Mouse (Mus musculus): ENCODE data around the gene Bcar3. TPM values are rescaled to one million over a fixed set of nuclear protein-coding genes. Genes with fewer than 3 reads are reported as not detected.

Bcar3 gene
- polyA plus RNA-seq, 1 experiment = 6.8 TPM

- TF ChIP-seq CTCF (IDR thresholded peaks at IDR 0.05; ENCODE audit: low read depth, low read length) (no peak), POLR2A (IDR thresholded peaks at IDR 0.05; ENCODE audit: borderline replicate concordance, low read depth, low read length) (no peak)
- H3K27ac ChIP-seq (ENCODE audit: insufficient read depth, low read depth, low read length) = no peak overlapping the region
Measured at GRCm38 (mm10) chr3:122512725-122513375, 218.9 kb downstream of the Bcar3 start.

GRCm38 (mm10) chr3:122515568-122516326 is 221.8 kb downstream of the Bcar3 start:
- no peak overlapping the region for H3K27ac ChIP-seq (ENCODE audit: insufficient read depth, low read depth, low read length)
- H3K4me3 ChIP-seq (ENCODE audit: insufficient read depth, low read length) = no peak overlapping the region
- no peak for TF ChIP-seq CTCF (IDR thresholded peaks at IDR 0.05; ENCODE audit: low read depth, low read length)
- no peak for TF ChIP-seq POLR2A (IDR thresholded peaks at IDR 0.05; ENCODE audit: borderline replicate concordance, low read depth, low read length)
- peaks cover 9% of the 10 kb centered on the region for H3K4me1 ChIP-seq (ENCODE audit: control insufficient read depth, insufficient read depth, low read length)

More at GRCm38 (mm10) chr3:122512725-122513375, 218.9 kb downstream of the Bcar3 start:
- H3K4me1 ChIP-seq (ENCODE audit: control insufficient read depth, insufficient read depth, low read length) = peaks cover 3% of the 10 kb centered on the region; the same call in 1 of the 2 replicates
- no peak overlapping the region for H3K4me3 ChIP-seq (ENCODE audit: insufficient read depth, low read length)

DNA sequence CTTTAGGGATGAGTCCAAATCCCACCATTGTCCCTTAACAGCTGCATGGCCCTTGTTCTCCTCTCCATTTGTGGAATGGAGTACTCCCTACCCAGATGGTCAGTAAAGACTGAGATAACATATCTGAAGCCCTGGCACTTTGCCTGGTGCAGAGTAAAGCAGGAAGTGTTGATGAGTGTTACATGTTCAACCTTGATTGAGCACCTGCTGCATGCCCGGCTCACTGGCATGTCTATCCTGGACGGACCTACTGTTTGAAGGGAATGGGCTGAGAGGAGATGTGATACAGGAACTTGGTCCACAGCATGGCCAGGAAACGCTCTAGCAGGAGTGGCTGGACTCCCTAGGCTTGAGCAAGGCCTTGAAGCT is 222.4 kb downstream of the Bcar3 start:
- Histone ChIP-seq H3K27ac (ENCODE audit: insufficient read depth, low read depth, low read length) (no peak overlapping the region), H3K4me3 (ENCODE audit: insufficient read depth, low read length) (no peak overlapping the region), H3K4me1 (ENCODE audit: control insufficient read depth, insufficient read depth, low read length) (peaks cover 15% of the 10 kb centered on the region)
- TF ChIP-seq CTCF (IDR thresholded peaks at IDR 0.05; ENCODE audit: low read depth, low read length) = no peak
- TF ChIP-seq POLR2A (IDR thresholded peaks at IDR 0.05; ENCODE audit: borderline replicate concordance, low read depth, low read length) = no peak

DNA sequence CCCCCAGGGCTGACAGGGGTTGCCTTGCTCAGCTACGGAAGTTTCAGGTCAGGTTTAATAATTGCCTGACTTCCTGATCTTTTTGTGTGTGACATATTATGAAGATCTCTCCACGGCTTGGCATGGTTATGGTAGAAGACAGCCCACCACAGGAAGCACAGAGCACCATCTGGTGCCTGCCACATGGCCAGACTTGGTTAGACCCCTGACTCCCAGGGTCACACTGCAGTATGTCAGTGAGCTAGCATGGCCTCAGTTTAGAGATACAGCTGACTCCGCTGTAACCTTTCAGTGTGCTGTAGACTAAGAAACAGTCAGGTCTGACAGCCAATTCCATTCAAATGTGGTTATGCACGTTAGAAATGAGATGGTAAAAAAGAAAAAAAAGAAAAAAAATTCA is 223.8 kb downstream of the Bcar3 start:
- peaks cover 19% of the 10 kb centered on the region for H3K4me1 ChIP-seq (ENCODE audit: control insufficient read depth, insufficient read depth, low read length)
- H3K4me3 ChIP-seq (ENCODE audit: insufficient read depth, low read length) = no peak overlapping the region
- no peak overlapping the region for H3K27ac ChIP-seq (ENCODE audit: insufficient read depth, low read depth, low read length)
- TF ChIP-seq CTCF (IDR thresholded peaks at IDR 0.05; ENCODE audit: low read depth, low read length) (no peak), POLR2A (IDR thresholded peaks at IDR 0.05; ENCODE audit: borderline replicate concordance, low read depth, low read length) (no peak)

DNA sequence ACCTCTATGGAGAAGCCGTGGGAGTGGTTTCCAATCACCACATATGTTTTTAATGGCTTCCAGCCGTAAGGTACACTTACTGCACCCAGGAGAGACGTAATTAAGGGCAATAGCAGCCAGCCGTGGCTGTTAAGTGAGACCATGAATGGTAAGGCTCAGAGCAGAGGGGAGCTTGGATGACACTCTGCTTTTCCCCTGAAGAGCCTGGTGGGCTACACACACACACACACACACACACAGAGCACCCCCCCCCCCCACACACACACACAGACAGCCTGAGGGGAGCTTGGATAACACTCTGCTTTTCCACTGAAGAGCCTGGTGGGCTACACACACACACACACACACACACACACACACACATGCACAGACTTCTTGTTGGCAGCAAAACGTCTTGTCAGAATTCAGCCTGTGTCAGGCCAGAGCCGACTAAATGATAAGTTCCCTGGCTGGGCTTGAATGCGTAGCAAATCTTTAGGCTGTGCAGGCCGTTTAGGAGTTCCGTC is 224.3 kb downstream of the Bcar3 start:
- H3K4me3 ChIP-seq (ENCODE audit: insufficient read depth, low read length) = no peak overlapping the region
- no peak overlapping the region for H3K27ac ChIP-seq (ENCODE audit: insufficient read depth, low read depth, low read length)
- H3K4me1 ChIP-seq (ENCODE audit: control insufficient read depth, insufficient read depth, low read length) = peaks cover 19% of the 10 kb centered on the region
- TF ChIP-seq POLR2A (IDR thresholded peaks at IDR 0.05; ENCODE audit: borderline replicate concordance, low read depth, low read length) = no peak
- TF ChIP-seq CTCF (IDR thresholded peaks at IDR 0.05; ENCODE audit: low read depth, low read length) = no peak

DNA sequence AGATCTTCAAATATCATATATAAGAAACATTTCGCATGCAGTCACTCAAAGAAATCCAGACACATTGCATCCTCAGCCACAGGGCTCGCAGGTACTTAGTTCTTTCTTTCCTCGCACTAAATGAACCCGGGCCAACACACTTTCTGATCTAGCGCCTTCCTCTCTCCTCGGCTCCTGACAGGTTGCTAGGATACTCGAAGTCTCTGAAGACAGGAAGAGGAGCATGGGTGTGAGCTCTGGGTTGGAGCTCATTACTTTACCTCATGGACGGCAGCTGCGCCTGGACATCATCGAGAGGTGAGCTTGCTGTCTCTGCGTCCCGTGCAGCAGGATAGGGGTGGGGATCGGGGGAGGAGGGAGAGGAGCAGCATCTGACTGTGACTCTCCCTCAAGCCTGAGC is 225.1 kb downstream of the Bcar3 start:
- TF ChIP-seq POLR2A (IDR thresholded peaks at IDR 0.05; ENCODE audit: borderline replicate concordance, low read depth, low read length) = no peak
- TF ChIP-seq CTCF (IDR thresholded peaks at IDR 0.05; ENCODE audit: low read depth, low read length) = no peak
- Histone ChIP-seq H3K27ac (ENCODE audit: insufficient read depth, low read depth, low read length) (no peak overlapping the region), H3K4me1 (ENCODE audit: control insufficient read depth, insufficient read depth, low read length) (peaks cover 19% of the 10 kb centered on the region), H3K4me3 (ENCODE audit: insufficient read depth, low read length) (no peak overlapping the region)

DNA sequence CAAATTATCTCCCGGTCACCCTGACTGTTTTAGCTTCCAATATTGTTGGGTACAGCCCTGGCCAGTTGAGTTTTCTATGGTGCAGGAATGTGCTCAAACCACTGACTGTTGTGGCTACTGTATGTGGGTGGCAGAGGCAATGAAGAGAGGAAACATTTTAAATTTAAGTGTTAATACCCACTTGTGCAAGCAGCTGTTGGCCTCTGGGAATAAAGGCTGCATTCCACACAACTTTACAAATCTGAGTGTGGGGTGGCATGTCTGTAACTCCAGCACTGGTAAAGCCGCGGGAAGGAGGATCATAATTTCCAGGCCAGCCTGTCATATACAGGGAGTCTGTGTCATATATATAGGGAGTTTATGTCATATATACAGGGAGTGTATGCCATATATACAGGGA is 226.4 kb downstream of the Bcar3 start:
- no peak overlapping the region for H3K27ac ChIP-seq (ENCODE audit: insufficient read depth, low read depth, low read length)
- peaks cover 19% of the 10 kb centered on the region for H3K4me1 ChIP-seq (ENCODE audit: control insufficient read depth, insufficient read depth, low read length)
- TF ChIP-seq CTCF (IDR thresholded peaks at IDR 0.05; ENCODE audit: low read depth, low read length) (no peak), POLR2A (IDR thresholded peaks at IDR 0.05; ENCODE audit: borderline replicate concordance, low read depth, low read length) (no peak)

DNA sequence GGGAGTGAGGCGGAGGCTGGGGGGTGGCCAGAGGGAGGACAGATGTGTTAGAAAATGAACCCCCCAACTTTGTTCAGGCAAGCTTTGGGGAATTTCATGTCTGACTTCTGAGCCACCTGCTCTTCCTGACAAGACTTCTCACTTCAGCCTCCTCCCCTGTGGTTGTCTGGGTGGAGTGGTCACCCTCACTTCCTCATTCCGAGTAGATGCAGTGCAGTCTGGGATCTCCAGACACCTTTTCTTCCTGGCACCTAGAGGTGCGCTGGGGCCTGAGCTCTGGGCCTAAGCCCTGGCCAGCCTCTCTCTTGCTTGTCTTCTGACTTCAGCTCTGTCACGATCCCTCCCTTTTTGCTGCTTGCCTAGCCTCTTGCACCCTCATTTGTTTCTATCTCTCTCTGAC is 226.9 kb downstream of the Bcar3 start:
- Histone ChIP-seq H3K4me1 (ENCODE audit: control insufficient read depth, insufficient read depth, low read length) (peaks cover 19% of the 10 kb centered on the region), H3K27ac (ENCODE audit: insufficient read depth, low read depth, low read length) (no peak overlapping the region), H3K4me3 (ENCODE audit: insufficient read depth, low read length) (no peak overlapping the region)
- no peak for TF ChIP-seq POLR2A (IDR thresholded peaks at IDR 0.05; ENCODE audit: borderline replicate concordance, low read depth, low read length)
- no peak for TF ChIP-seq CTCF (IDR thresholded peaks at IDR 0.05; ENCODE audit: low read depth, low read length)

More for the DNA sequence above, 226.4 kb downstream of the Bcar3 start:
- H3K4me3 ChIP-seq (ENCODE audit: insufficient read depth, low read length) = no peak overlapping the region

- Histone ChIP-seq H3K27ac (ENCODE audit: insufficient read depth, low read depth, low read length) (no peak overlapping the region), H3K4me3 (ENCODE audit: insufficient read depth, low read length) (no peak overlapping the region), H3K4me1 (ENCODE audit: control insufficient read depth, insufficient read depth, low read length) (peaks cover 19% of the 10 kb centered on the region)
- TF ChIP-seq CTCF (IDR thresholded peaks at IDR 0.05; ENCODE audit: low read depth, low read length) (no peak), POLR2A (IDR thresholded peaks at IDR 0.05; ENCODE audit: borderline replicate concordance, low read depth, low read length) (no peak)
Measured at GRCm38 (mm10) chr3:122521294-122521693, 227.4 kb downstream of the Bcar3 start.

DNA sequence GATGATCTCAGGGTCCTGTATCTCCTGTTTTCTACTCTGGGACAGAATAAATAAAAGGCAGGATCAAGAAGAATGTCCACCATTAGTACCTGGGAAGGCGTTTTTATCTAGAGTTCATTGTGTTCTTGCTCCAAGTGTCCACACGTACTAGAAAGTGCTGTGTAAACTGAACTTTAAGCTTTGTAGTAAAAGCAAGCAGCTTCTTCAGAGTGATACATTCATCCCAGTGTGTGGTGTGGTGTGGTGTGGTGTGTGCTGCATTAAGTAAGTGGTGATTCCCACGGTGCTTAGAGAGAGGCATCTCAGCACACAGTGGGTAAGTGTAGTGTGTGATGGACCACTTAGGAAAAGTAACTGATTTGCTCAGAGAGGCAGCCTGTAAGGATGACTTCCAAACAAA is 234.5 kb downstream of the Bcar3 start:
- H3K27ac ChIP-seq (ENCODE audit: insufficient read depth, low read depth, low read length) = no peak overlapping the region
- no peak overlapping the region for H3K4me3 ChIP-seq (ENCODE audit: insufficient read depth, low read length)
- H3K4me1 ChIP-seq (ENCODE audit: control insufficient read depth, insufficient read depth, low read length) = no peaks in the 10 kb centered on the region
- TF ChIP-seq CTCF (IDR thresholded peaks at IDR 0.05; ENCODE audit: low read depth, low read length) (no peak), POLR2A (IDR thresholded peaks at IDR 0.05; ENCODE audit: borderline replicate concordance, low read depth, low read length) (no peak)

All from bone marrow macrophage, adult 2 months (primary cell).